Mouse (Mus musculus) neural tube, embryonic 10.5 days (tissue): ENCODE results near the gene Lrba.

Experiments used
- DNase-seq: peaks from one replicate; pipeline ENCODE4 v3.0.0-alpha.2; 2017; ENCODE audit warnings: low spot score; ENCODE audit errors: extremely low spot score

Lrba gene

GRCm38 (mm10) chr3:86253791-86254190 is 29.3 kb downstream of the Lrba start:
- DNase-seq: no peak

- no peak for DNase-seq
Measured at GRCm38 (mm10) chr3:86268074-86268702, 43.7 kb downstream of the Lrba start.

GRCm38 (mm10) chr3:86275651-86276050 is 51.2 kb downstream of the Lrba start:
- no peak for DNase-seq

- DNase-seq: no peak
Measured at GRCm38 (mm10) chr3:86291326-86291725, 66.8 kb downstream of the Lrba start.

DNA sequence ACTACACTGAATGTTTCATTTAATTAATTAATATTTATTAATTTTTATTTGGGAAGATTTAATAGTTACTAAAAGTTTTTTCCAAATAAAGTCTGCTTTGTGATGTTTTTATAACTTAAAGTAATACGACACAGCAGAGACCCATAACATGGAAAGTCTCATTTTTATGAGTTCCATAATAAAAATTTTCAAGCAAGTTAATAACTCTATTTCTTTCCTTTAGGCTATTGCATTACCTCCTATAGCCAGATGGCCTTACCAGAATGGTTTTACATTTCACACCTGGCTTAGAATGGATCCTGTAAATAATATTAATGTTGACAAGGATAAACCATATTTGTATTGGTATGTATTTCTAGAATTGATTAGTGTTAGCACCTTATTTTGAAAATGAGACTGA is 70.4 kb downstream of the Lrba start:
- DNase-seq: no peak

DNA sequence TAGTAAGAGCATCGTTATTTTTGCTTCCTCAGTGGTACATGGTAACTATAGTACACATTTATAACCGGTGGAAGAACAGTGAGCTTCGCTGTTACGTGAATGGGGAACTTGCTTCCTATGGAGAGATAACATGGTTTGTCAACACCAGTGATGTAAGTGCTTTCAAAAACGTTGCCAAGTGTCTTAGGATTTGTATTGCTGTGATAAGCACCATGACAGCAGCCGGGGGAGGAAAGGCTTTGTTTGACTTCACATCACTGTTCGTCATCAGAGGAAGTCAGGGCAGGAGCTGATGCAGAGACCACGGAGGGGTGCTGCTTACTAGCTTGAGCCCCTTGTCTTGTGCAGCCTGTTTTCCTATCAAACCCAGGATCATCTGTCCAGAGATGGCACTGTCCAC is 71.7 kb downstream of the Lrba start:
- no peak for DNase-seq

- no peak for DNase-seq
Measured at GRCm38 (mm10) chr3:86308833-86309232, 84.4 kb downstream of the Lrba start.

DNA sequence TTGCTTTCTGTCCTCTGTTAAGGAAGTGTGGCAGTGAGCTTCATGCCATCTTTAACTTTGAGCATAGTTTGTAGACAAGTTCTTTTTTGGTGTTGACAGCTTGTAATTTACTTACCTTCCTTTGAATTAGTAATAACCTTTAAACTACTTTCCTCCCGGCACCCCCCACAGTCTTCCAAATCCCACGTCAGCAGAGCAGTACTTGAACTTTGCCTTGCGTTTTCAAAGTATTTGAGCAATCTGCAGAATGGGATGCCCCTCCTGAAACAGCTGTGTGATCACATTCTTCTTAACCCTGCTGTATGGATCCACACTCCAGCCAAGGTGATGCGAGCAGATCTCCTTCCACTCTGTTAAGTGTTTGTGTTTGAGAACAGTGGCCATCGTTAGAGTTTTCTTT is 85.7 kb downstream of the Lrba start:
- no peak for DNase-seq

DNA sequence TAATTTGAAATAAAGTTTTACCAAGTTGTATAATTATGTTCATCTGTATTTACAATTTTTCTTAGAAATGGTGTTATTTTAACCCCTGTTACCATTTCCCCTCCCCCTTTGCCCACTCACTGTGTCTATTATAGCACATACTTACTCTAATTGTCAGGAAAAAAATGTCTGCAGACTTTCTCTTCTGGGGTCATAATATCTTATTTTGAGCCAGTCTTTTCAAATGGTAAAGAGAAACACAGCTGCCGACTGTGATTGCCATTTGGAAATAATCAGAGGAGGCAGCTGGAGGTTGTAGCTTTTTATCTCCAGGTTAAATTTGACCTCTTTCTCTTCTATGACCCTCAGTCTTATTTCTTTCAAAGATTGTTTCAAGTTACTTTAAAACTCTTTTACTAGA is 86.9 kb downstream of the Lrba start:
- DNase-seq: no peak

DNA sequence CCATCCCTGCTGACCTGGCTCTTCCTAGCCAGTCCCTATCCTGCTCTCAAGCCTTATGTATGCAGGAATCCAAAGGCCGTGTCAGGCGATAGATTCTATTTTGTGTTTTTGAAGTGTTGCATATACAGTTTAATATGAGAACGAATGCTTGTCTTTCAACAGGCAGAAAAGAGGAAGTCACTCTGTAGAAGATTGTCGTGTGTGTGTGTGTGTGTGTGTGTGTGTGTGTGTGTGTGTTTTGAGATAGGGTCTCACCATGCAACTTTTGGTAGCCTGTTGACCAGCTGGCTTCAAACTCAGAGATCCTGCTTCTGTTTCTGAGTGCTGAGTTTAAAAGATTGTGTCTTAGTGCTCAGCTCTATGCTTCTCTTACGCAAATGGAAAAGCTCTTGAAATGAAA is 93.2 kb downstream of the Lrba start:
- DNase-seq: no peak

DNA sequence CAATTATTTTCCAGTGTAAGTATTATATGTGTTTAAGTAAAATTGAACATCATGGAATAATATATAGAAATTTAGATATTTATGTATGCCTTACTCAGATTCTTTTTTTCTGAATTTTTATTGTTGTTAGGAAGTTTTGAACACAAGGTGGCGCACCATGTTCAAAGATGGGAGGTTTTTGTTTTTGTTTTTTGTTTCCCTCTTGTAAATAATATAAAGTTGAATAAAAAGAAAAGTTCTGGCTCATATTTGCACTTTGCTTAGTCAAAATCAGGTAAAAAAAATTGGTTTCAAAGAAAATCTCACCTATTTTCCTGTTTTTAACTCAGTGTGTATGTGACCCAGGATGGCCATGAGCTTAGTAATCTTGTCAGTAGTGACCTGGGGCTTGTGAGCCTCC is 104.1 kb downstream of the Lrba start:
- no peak for DNase-seq

- DNase-seq: no peak
Measured at GRCm38 (mm10) chr3:86343261-86343660, 118.8 kb downstream of the Lrba start.

DNA sequence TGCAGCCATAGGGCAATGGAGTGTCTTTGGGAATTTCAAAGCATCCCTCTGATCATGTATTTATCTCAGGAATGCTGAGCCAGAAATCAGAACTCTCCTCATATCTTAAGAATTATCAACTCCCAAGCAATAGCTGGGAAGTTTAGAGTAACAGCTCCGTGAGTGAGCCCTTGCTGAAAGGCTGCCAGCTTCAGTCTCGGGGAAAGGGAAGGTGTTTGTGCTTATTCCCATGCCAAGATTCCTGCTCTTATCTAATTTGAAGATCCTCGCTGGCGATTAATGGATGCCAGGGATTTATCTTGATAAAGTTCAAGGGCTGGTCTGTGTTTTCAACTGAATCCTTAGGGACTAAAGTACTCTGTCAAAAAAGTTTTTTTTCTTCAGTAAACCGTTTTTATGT is 138.0 kb downstream of the Lrba start:
- no peak for DNase-seq

DNA sequence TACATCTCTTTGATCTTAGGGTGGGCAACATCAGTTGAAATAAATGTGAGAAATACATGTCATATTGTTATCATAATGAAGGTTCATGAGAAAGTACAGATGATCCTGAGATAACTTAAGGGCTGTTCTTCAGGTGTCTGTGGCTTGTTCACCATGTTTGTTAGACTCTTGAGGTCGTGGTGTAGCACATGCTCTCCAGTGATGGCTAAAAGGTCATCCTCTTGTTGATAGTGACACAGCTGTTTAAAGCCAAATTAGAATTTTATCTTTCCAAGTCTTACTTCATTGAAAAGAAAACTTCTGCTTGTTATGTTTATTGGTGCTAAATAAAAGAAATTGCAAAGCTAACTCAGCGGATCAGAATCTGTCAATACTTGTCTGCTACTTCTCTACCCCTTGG is 147.0 kb downstream of the Lrba start:
- no peak for DNase-seq

DNA sequence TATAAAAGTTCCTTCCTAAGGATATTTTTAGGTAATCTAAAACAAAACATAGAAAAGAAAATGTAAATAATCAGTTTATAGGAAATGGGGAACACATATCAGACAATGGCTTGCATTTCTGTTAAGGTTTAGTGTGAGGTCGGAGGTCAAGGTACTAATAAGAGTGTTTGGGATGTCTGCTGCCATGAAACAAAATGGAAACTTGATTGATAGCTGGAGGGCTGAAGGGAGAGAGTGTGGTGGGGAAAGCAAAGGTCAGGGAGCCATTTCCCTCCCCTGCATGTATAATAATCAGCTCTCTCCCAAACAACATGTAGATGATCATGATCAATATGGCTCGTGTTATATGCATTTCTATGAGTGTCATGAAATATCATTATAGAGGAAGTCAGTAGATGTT is 150.8 kb downstream of the Lrba start:
- no peak for DNase-seq

- DNase-seq: no peak
Measured at GRCm38 (mm10) chr3:86382557-86382956, 158.1 kb downstream of the Lrba start.

DNA sequence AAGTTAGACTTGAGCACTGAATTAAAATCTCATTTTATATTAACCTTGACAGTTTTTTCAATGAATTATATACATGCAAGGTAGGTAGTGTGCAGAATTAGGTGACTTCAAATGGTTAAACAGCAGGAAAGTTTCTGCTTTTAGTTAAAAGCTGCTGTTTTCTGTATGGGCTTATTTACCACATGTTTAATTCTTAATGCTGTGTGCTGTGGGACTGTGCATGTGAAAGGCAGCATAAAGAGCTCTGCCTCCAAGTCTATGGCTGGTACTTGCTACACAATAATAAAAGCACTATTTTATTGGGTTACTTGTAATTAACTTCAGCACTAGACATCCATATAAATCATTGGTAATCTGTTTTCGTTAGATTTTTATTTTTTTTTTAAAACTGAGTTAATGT is 160.6 kb downstream of the Lrba start:
- no peak for DNase-seq

DNA sequence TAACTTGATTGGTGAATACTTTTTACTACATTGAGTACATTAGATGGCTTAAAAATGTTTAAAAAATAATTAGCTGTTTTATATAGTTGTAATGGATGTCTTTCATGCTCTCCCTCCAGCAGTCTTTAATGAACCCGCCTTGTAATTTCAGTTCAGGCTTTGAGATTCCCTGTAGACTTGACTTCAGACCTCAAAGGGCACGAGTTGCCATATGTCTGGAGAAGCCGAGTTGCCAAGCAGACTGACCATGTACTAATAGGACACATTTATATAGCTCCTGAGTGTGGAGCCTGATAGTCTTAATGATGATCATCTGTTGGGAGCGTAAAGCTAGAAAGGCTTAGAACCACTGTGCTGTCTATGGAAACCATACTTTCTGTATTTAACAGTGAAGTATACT is 161.8 kb downstream of the Lrba start:
- no peak for DNase-seq

DNA sequence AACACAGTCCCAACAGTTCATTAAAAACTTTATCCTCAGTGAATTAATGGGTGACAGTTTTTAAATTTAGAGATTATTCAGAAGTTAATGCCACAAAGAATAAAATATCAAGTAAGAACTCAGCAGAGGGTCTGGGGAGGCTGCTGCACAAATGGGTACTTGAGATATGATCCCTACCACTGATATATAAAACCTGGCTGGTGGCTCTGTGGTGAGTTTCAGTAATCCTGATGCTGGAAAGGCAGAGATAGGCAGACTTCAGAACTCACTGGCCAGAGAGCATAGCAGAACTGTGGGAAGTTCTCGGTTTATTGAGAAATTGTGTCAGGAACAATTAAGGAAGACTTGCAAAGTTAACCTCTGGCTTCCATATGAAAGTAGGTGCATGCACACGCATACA is 199.3 kb downstream of the Lrba start:
- DNase-seq: no peak

DNA sequence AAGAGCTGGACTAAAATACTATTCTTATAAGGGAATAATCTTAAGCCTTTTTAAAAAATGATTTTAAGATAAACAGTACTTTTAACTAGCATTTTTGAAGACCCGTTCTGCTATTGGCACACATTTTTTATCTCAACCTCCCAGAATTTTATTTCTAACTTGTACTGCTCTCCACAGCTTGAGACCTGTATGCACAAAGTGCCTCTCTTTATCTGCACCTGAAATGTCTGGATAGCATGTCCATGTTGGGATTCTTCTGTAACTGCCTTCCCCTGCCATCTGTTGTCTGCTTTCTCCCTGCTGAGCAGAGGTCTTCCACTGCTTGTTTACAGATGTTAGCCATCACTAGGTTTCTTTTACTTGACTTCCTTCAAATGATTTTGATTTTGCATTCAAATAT is 202.3 kb downstream of the Lrba start:
- no peak for DNase-seq

- DNase-seq: no peak
Measured at GRCm38 (mm10) chr3:86443497-86443896, 219.0 kb downstream of the Lrba start.

GRCm38 (mm10) chr3:86451211-86451610 is 226.7 kb downstream of the Lrba start:
- DNase-seq: no peak

DNA sequence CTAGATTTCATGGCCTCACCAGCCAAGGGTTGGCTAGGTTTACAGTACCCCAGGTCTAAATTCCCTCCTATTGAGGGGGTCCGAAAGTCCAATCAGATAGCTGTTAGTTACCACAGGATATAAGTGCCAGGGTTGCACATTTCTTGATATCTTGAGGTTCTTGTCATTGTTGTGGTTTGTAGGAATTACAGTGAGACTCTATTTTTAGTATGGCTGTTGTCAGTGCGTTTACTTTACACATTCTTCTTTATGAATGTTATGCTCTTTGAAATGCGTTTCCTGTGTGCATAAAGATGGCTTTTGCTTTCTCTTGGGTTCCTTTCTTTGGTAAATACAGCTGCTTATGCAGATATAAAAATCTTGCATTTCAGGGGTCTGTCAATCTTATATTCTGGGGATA is 237.1 kb downstream of the Lrba start:
- no peak for DNase-seq

DNA sequence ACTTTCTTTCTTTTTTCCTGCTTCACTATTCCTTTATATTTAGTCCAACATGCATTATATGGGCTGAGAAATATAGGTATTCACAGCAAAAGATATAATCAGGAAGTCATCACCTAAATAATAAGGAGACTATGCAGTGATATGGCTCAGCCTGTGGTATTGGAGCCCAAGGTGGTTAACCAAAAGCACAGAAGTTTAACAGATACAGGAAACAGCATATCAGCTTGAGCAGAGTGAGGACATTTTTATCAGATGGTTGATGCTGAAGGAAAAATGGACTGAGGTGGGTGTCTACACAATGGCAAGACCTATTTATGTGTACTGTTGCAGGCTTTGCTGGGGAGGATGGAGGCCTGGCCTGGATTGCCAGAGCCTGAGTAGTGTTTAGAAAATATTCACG is 265.5 kb downstream of the Lrba start:
- no peak for DNase-seq
